Mouse (Mus musculus) embryonic stem cell, embryonic (primary cell): Measurements from ENCODE around the gene Slc25a27.

Experiments
- CTCF ChIA-PET, 4 experiments: fragments of 300-600 bp in 2 of 4; fragments of 350-600 bp in 2 of 4; sonication (Branson Sonifier 250); formaldehyde crosslinking; loops; one replicate each; lab custom pipeline; 2022; ENCODE audit warnings: inconsistent platforms in 2 of 4; lab: Charles Lee
- POLR2A ChIA-PET, 4 experiments: fragments of 300-600 bp in 2 of 4; fragments of 350-600 bp in 2 of 4; sonication (Branson Sonifier 250); formaldehyde crosslinking; loops; one replicate each; lab custom pipeline; 2022; ENCODE audit warnings: antibody characterized with exemption in 4 of 4, inconsistent platforms in 1 of 4; lab: Charles Lee

The Slc25a27 gene

DNA sequence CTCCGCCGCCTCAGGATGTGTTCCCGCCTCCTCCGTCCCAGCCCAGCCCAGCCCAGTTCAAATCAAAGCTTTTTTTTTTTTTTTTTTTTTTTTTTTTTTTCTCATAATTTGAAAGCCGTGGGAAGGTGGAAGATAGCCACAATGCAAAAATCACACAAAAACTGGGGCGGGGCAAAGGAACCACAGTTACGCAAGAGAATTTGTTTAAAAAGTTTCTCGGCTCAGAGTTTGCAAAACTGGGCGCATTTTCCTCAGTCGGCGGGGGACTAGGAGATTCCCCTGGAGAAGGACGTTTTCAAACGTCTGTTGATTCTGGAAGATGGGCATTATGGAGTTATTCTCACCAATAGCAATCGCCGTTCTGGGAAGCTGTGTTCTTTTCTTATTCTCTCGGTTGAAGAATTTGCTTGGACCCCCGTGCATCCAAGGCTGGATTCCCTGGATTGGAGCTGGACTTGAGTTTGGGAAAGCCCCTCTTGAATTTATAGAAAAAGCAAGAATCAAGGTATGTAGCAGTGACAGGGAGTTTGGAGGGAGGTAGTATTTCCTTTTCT is 353 bp upstream of the Slc25a27 start, which contains the start of gene Cyp39a1:
Gene Cyp39a1, plus strand, starts transcription at position 136 of the 554 bp plus-strand sequence.
- ChIA-PET CTCF (interaction anchor here (0.7 to 2.5 kb wide), 10 partner anchors 16 to 1005 kb away, joined by 3 to 14 read pairs (median 4); no protein-coding TSS in a partner anchor), POLR2A (interaction anchor here in 3 of 4 experiments (0.6 to 1.4 kb wide), 12 partner anchors 9 to 784 kb away, joined by 3 to 7 read pairs (median 3); no protein-coding TSS in a partner anchor)

DNA sequence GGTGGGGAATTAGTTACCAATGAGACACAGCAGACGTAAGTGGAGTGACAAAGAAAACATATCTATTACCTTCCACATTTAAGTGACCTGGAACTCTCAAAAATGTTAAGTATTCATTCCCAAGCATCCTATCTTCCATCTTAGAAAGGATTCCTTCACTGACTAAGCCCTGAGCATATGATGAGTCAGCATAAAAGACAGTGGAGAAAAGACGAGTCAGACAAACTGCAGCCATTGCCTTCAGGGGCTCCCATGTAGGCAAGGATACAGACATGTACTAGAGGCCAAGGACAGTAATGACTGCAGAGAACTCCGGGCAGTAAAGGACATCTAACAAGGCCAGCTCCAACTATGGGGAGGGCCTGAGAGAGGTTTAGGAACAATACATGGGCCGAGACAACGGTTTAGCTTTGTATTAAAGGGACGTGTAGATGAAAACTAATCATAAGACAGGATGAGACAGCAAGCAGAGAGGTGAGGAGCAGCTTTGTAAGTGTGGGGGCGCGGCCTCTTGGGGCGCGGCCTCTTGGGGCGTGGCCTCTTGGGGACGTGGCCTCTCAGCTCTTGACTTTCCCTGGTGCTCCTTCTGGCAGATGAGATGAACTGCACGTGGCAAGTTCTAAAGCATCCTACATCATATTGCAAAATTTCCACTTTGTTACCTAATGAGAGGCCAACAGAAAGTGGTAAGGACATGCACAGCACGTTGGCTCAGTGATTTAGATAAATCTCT is 15.5 kb downstream of the Slc25a27 start:
- CTCF ChIA-PET: interaction anchor here in 2 of 4 experiments (0.6 to 2.6 kb wide), 7 partner anchors 8 to 133 kb away, joined by 3 to 13 read pairs (median 4); partner anchors contain the start of genes Cyp39a1 (in 1 of the 2) and Slc25a27 (in 1 of the 2)
- POLR2A ChIA-PET: interaction anchor here in 2 of 4 experiments (0.6 to 1.3 kb wide), 4 partner anchors 15 to 1951 kb away, joined by 3 to 4 read pairs (median 4); partner anchors contain the start of genes Cyp39a1 (in 2 of the 2) and Slc25a27 (in 2 of the 2)

DNA sequence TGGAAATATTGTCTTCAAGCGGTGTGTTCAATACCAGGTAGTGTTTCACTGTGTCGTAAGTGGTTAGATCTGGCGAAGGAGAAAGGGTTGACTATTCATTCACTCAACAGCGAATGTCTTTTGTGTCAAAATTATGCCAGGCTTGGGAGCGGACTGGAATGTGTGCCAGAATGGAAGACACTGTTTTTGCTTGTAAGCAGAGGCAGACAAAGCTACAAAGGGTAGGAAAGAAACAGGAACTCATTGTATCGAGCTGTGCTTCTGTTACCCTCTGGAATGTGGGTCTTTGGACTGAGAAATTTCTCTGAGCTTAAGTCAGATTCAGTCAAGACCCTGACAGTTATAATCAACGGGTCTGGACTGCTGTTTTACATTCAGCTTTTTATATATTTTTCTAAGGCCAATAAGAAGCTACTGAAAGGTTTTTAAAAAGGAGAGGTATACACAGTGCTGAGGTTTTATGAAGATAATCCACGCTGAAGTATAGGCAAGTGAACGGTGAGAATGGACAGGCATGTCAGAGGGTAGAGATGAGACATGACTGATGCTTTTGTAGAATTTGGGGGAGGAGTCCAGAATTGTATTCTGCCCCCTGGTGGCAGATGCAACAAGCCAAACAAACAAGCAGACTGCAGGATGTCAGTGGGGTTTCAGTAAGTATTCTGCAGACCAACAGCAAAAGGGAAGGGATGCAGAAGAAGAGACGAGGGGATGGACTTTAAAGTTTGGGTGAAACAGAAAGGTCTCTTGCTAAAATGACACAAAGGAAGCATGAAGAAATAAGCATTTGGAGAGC is 17.2 kb downstream of the Slc25a27 start:
- POLR2A ChIA-PET: no interaction called here

DNA sequence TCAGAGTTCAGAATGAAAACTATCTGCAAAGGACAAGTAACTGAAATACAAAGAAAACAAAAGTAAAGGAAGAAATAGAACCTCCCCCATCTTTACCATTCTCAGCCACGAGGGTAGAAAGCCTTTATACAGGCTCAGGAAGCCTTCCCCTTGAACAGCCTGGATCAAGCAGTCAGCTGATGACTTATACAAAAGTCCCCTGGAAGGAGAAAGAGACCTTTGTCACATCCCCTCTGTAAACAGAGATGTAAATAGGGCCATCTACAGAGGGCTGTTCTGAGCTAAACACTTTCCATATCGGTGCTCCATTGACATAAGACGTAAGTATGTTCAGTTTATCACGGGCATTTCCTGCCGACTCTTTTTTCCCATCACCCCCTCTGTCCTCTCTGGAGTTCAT is 20.1 kb downstream of the Slc25a27 start:
- POLR2A ChIA-PET: interaction anchor here in 1 of 4 experiments (0.8 kb wide), 1 partner anchor 178 kb away, joined by 3 read pairs; no protein-coding TSS in a partner anchor
- CTCF ChIA-PET: interaction anchor here in 1 of 4 experiments (0.6 kb wide), 1 partner anchor 612 kb away, joined by 3 read pairs; no protein-coding TSS in a partner anchor

More for the DNA sequence above, 17.2 kb downstream of the Slc25a27 start:
- CTCF ChIA-PET: interaction anchor here in 2 of 4 experiments (0.8 to 2.6 kb wide), 2 partner anchors 9 to 10 kb away, joined by 3 to 10 read pairs; no protein-coding TSS in a partner anchor

DNA sequence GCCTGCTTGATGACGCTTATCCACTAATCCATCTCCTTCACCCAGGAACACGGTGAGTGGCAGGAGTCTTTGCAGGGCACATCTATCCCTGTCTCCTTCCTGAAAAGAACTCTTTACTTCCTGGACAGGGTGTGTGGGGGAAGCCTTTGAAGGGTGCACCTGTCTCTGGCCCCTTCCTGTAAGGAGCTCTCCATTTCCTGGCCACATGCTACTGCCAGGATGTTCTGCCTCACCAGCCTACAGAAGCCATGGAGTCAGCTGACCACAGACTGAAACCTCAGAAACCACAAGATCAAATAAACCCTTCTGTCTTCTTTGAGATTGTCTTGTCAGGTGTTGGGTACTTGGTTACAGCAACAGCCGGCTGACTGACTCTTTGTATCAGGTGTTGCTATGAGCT is 21.9 kb downstream of the Slc25a27 start:
- ChIA-PET CTCF (no interaction called here), POLR2A (interaction anchor here in 1 of 4 experiments (0.6 kb wide), 1 partner anchor 226 kb away, joined by 3 read pairs; no protein-coding TSS in a partner anchor)

DNA sequence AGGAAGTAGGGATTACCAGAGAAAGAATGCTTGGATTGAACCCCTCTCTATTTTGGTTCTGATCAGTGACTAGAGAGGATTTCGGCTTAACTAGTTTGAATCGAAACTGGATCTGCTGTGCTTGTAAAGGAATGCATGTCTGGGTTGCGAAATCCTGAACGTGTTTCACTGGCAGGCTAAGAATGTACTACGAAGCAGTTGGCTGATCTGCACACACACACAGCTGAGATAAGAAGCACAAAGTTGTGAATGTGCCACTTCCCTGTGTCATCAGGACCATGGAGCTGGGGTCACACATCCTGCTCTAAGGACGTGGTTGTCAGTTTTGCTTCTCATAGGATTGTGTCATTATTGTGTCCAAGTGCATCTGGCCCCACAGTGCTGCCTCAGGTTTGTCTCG is 22.6 kb downstream of the Slc25a27 start:
- ChIA-PET CTCF (no interaction called here), POLR2A (interaction anchor here in 2 of 4 experiments (0.6 kb wide), 2 partner anchors 164 to 225 kb away, joined by 3 read pairs; no protein-coding TSS in a partner anchor)

DNA sequence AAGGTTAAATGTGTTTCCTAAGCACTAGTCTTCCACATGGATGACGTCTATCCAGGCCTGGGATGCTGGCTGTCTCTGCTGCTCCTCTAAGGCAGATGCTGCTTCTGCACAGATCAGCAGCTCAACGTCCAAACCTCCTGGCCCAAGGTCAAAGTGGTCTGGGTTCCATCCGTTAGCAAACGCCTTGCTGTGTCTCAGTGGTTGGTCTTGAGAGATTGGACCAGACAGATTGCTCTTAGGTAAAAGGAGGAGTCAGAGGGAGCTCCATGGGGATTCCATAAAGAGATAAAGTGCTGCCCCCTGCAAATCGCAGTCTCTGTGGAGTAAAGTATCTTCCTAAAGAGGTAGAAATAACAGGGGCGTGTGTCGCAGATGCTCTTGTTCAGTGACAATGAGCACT is 23.8 kb downstream of the Slc25a27 start:
- ChIA-PET POLR2A (interaction anchor here in 1 of 4 experiments (0.8 kb wide), 1 partner anchor 15 kb away, joined by 3 read pairs; no protein-coding TSS in a partner anchor), CTCF (interaction anchor here in 2 of 4 experiments (0.7 to 1.0 kb wide), 2 partner anchors 8 to 158 kb away, joined by 3 read pairs; partner anchors contain the start of gene Rcan2 (in 1 of the 2))

DNA sequence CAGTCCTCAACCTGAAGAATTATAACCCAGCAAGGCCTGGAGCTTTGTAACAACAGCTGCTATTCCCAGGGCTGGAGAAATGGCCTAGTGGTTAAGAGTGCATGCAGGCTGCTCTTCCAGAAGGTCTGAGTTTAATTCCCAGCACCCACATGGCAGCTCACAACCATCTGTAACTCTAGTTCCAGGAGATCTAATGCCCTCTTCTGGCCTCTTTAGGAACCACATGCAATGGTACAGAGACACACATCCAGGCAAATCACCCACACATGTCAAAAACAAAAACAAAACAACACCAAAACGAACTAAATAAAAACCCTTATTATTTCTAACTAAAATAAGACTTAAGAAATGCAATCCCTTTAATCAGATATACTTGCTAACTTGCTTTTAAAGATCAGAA is 26.2 kb downstream of the Slc25a27 start:
- ChIA-PET CTCF (interaction anchor here (0.6 to 2.2 kb wide), 5 partner anchors 9 to 180 kb away, joined by 3 to 10 read pairs (median 3); no protein-coding TSS in a partner anchor), POLR2A (no interaction called here)

DNA sequence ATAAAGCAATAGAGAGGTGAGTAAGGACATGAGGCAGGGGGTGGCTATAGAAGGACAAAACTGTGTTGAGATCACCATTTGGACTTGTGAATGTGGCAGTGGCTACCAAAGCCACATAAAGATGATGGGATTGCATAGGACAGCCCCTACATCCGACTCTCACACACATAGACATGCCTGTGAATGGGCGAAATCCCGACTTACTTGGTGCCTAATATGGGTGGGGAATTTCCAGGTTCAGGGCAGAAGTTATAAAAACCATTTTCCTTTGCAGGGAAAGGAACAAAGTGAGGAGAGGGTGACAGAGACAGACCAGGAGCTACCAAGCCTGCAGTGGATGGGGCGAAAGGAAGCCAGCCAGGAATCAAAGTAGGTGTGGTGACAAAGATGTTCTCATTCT is 29.9 kb downstream of the Slc25a27 start:
- CTCF ChIA-PET: no interaction called here
- POLR2A ChIA-PET: no interaction called here

DNA sequence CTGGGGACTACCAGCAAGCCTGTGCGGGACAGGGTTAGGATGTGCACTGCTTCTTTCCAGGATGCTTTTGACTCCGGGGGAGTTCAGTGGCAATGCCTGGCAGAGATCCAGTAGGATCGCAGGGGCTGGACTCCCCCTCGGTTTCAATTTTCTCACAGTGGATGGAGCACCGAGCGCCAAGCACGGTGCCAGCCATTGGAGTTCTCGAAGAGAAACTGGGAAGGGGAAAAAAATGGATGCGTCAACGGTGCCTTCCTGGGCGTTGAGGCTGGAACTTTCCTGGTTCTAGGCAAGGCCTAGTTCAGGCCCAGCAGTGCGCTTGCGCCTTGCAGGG is 36.6 kb downstream of the Slc25a27 start:
- ChIA-PET POLR2A (no interaction called here), CTCF (interaction anchor here in 1 of 4 experiments (1.0 kb wide), 1 partner anchor 111 kb away, joined by 4 read pairs; no protein-coding TSS in a partner anchor)

DNA sequence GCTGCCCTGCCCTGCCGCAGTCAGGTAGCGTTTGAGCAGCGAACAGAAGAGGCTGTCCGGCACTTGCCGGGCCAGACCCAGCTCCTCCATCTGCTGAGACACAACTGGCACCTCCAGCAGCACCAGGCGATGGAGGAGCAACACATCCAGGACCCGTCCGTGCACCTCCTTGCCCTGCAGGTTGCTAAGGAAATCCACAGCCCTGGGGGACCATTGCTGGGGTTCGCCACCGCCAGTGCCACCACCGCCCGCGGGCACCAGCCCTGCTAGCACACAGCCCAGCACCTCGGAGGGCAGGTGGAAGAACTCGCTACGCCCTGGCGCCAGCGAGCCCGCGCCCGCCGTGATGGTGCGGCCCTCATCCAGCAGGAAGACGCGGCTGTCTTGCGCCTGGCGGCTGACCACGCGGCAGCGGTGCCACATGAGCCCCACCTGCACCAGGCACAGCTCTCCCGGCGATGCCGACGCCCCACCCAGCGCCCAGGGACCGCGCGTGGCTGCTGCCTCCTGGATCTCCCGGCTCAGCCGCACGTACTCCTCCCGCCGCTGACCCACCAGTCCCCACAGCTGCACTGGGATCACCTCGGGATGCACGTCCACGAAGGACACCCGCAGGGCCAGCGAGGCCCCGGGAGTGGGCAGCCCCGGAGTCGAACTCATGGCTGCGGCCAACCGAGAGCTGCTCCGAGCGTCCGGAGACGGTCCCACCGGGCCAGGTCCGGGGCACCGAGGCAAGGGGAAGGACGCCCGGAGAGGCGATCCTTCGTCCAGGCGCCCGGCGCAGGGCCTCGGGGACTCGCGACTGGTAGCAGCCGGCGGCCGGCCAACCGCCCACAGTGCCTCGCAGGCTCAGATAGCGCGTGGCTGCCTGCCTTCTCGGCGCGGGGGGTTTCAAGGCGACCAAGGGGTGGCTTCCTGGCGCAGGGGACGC is 37.3 kb downstream of the Slc25a27 start, which contains the start of gene Tdrd6:
Gene Tdrd6, minus strand, starts transcription at position 804 of the 931 bp plus-strand sequence.
- POLR2A ChIA-PET: no interaction called here
- CTCF ChIA-PET: interaction anchor here in 3 of 4 experiments (0.6 to 1.1 kb wide), 3 partner anchors 17 to 111 kb away, joined by 3 to 5 read pairs (median 4); no protein-coding TSS in a partner anchor

DNA sequence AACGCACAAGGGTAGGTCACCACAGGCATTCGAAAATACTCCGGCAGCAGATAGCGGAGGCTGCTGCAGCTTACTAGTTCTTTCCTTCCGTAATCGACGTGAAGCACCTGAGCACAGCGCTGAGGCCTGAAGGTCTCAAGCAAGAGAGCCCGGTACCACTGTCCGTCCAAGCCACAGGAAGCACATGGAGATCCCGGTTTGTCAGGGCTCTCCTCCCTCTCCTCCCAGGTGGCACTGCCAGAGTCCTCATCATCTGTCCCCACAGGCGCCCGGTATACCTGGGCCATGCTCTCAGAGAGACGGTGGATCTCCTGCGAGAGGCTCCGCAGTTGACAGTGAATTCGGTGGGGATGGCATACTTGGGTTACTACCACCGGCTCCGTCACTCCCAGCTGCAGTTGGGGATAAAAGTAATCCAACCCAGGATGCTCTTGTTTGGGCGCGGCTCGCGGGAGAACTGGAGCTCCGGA is 38.0 kb downstream of the Slc25a27 start:
- POLR2A ChIA-PET: no interaction called here
- CTCF ChIA-PET: interaction anchor here in 3 of 4 experiments (0.6 to 1.1 kb wide), 3 partner anchors 17 to 110 kb away, joined by 3 to 5 read pairs (median 4); no protein-coding TSS in a partner anchor

DNA sequence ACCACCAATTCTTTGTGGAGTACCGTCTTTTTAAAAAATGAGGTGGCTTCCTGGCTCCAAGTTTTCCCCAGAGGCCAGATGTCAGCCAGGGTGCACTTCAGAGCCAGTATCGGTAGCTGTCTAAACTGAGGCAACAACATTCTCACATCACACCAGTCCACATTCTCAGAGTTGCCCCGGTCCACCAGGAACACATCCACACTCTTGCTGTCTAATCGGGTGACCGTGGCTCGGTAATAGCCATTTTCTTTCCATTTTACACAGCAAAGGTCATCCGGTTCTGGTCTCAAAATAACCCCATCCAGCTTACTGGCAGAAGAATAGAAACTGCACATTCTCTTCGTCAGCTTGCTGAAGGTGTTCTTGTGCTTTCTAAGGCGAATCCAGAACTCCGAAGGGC is 38.8 kb downstream of the Slc25a27 start:
- ChIA-PET POLR2A (no interaction called here), CTCF (no interaction called here)

DNA sequence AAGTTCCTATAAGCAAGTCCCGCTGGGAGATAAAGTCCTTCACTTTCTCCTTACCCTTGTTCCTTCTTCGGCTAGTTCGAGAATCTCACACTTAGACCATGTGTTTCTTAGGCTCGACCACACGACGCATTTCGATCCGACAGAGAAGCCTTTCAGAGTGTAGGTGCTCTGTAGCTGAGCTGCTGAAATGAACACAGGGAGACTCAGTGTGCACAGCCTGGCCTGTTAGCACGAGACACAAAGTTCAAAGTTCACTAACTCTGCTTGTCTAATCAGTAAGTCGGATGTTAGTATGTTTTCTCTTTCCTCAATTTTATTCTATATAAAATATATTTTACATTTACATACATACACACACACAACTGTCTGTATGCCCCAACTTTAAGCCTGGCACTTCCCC is 44.9 kb downstream of the Slc25a27 start:
- ChIA-PET POLR2A (interaction anchor here in 1 of 4 experiments (0.6 kb wide), 1 partner anchor 296 kb away, joined by 3 read pairs; no protein-coding TSS in a partner anchor), CTCF (interaction anchor here in 3 of 4 experiments (0.6 to 0.7 kb wide), 3 partner anchors 10 to 1899 kb away, joined by 3 to 4 read pairs (median 3); no protein-coding TSS in a partner anchor)

DNA sequence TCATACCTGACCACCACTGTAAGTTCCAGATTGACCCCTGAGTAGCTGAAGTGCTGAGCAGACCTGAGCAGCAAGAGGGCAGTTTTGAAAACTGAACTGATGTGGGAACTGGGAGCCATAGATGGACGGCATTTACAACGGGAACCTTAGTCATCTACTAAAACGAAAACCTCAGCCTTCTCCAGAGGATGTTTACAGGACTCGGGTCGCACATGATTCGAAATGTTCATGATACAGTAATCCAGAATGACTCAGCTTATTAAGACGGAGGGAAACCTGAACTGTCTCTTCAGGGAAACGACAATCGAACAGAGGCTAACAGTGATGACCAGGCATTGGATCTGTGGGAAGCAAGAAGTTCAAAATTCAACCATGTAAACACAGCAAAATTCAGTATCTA is 47.9 kb downstream of the Slc25a27 start:
- CTCF ChIA-PET: interaction anchor here in 1 of 4 experiments (1.4 kb wide), 1 partner anchor 12 kb away, joined by 5 read pairs; no protein-coding TSS in a partner anchor
- POLR2A ChIA-PET: no interaction called here

DNA sequence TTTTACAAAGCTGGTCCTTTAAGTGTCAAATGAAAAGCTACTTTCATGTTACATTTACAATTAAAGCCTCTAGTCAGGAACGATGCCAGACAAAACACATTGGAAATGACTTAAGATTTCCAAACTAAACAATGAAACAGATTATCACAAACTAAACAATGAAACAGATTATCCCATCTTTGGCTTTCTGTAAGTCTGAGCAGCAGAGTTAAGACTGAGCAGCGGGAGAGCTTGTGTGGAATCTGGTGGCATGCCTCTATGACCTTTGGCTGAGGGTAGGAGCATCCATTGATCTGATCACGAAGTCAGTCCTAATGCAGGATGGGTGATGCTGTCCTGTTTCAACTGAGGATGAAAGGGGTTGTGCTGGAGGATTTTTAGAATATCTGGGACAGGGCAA is 54.8 kb downstream of the Slc25a27 start:
- ChIA-PET CTCF (interaction anchor here (0.6 to 2.3 kb wide), 12 partner anchors 8 to 625 kb away, joined by 3 to 10 read pairs (median 4); no protein-coding TSS in a partner anchor), POLR2A (interaction anchor here in 1 of 4 experiments (0.6 kb wide), 1 partner anchor 286 kb away, joined by 3 read pairs; no protein-coding TSS in a partner anchor)
